Mouse (Mus musculus): ENCODE measurements around the gene Atxn1.

The Atxn1 gene

DNA sequence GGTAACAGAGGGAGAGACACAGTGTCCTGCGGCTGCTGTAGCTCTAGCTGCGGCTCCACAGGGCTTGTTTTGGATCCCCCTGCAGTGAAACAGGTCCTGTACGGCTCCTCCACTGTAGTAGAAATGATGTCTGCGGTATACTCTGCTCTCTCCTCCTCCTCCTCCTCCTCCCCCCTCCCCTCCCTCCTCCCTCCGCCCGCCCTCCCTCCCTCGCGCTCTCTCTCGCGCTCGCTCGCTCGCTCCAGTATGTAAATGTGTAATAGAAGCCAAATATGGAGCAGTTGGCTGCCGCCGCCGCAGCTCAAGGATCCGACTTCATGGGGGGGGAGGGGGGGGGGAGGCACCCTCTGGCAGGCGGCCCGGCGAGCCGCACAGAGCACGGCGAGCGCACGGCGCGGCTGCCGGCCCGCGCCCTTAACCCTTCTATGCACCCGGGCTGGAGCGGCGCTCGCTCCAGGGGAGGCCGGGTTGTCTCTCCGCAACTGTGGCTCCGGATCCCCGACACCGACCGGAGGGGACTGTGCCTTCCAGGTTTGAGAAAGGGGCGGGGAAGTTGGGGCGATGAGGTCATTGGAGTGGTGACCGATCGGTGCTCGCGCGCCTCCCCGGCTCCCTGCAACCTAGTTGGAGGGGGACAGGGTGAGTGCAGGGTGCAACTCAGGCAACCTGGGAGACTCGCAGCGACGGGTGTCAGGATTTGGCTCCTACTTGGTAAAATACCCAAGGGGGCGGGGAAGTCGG lies at the start of gene Atxn1:
TSS of gene Atxn1 (minus strand) at position 156 of the 741 bp plus-strand sequence.
- no peak for DNase-seq (ENCODE audit: low read depth, low spot score)

DNA sequence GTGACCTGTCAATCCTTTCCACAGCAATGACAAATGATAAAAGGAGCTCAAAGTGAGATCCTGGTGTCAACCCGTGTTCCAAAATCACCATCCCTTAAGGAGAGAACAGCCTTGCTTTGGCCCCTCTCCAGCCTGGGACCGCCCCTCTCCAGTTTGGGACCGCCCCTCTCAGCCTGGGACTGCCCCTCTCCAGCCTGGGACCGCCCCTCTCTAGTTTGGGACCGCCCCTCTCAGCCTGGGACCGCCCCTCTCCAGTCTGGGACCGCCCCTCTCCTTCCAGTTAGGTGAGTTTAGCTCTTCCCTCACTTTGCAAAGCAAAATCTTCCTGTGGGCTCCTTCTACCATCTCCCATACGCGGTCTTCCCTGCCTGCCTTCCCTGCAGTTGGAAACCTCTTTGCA lies 46.4 kb upstream of the Atxn1 start:
- DNase-seq (ENCODE audit: low read depth, low spot score), result no peak

DNA sequence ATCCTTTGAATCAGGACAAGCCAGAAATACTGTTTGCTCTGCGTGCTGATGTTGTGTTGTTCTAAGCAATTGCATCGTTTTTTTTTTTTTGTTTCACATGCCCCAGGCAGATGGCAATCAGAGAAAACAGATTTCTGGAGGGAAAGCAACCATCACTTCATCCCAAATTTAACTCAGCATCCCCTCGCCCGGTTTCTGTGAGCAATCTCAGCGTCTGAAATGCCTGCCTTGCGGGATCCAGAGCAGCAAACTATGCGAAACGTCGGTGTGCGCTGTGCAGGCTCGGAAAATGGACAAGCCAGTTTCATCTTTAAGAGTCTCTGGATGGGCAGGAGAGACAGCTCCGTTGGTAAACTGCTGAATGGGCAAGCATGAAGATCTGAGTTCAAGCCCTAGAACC lies 45.3 kb upstream of the Atxn1 start:
- no peak for DNase-seq (ENCODE audit: low read depth, low spot score)

DNA sequence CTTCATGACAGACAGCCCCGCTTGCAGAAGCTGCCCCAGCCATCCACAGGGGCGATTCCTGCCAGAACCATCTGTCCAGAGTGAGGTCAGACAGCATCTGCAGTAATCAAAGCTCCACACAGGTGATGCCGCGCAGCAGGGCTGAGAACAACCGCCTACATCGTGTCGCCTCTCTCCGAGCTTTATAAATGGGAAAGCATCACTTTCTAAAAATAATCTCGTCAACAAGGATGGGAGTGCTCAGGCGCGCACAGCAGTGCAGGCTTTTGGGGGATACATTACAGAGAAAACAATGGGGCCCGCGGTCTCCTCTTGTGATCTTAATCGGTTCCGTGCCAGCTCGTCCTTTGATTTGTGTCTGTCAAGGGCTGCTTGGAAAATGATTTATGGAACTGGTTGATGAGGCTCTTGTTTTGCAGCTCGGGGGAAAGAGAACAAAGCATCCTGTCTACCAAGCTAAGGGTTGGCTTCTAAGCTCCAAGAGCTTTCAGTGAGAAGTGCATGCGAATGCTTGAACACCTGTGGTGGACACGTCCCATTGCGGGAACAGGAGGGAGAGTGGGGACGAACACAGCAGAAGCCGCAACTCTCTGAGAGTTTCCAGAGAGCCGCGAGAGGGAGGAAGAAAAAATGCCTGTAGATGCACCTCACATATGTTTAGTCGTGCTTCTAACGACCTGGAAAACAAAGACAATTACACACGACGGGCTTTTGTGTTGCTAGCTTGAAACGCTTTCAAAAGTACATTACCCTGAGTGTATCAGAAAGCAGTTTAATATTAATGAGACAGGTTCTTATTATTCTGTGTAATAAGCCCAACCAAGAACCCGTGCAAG lies 44.2 kb upstream of the Atxn1 start:
- no peak for DNase-seq (ENCODE audit: low read depth, low spot score)

DNA sequence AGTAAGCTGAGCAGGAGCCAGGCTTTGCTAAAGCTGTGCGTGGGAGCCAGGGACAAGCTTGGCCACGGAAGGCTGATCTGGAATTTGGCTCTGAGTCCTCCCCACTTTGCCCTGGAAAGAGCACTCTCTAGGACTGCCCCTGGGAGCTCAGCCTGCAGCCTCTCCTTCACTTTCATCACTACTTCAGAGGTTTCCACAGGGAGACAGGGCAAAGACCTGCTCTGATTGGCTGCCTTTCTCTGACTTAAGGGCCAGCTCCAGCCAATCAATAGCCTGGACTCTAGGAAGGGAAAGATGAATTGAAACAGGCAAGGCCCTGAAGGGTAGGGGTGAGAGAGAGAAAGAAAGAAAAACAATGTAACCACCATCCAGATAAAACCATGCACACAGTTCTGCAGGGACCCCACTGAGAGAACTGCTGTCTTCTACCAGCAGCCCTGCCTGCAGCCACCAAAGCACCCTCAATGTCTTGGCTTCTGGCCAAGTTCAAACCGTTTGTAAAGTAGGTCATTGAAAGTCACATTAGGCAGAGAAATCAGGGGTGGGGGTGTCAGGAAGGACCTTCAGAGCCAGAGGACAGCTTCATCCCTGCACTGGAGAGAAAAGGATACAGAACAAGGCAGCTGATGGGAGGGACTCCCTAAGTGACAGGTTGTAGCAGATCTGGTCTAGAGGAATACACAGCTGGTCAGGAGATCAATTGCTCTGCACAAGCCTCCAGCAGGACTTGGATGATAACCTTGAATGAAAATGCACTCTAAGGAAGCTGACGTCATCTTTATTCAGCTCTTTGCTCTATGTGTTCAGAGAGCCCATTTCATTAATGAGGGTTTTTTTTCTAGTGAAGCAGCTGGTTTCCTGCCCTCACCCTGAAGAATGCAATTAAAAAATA lies 41.6 kb upstream of the Atxn1 start:
- no peak for DNase-seq (ENCODE audit: low read depth, low spot score)

DNA sequence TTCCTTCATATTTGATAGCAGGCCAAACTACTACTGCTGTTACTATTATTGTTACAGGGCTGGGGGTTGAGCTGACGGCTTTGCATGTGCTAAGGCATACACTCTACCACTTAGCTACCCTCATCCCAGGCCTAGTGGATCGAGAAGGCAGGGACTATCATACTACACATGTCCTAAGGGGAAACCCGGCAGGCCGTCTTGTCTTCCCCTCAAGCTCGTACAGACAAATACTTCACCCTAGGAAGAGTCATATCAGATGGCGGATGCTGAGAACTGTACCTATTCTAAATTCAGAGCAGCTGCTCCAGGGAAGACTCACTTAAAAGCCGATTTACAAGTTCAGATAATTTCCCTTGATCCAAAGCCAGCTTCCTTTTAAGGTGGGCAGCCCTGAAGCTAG lies 40.8 kb upstream of the Atxn1 start:
- DNase-seq (ENCODE audit: low read depth, low spot score), result no peak

DNA sequence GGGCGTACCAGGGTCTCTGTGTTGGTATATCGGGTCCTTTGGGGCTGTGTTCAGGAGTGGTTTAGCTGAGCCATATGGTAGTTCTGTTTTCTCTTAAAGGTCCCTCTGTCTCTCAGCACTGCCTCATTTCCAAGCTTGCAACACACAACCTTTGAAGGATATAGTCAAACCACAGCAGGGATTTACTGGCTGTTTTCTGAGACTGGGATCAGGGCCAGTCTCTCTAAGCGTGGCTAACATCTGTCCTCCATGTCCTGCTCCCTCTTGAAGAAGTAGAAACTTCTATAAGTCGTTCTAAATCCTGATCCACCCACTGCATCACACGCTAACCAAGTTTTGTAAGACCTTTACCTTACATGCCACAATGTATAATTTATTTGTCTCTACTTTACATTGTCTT lies 36.5 kb upstream of the Atxn1 start:
- no peak for DNase-seq (ENCODE audit: low read depth, low spot score)

DNA sequence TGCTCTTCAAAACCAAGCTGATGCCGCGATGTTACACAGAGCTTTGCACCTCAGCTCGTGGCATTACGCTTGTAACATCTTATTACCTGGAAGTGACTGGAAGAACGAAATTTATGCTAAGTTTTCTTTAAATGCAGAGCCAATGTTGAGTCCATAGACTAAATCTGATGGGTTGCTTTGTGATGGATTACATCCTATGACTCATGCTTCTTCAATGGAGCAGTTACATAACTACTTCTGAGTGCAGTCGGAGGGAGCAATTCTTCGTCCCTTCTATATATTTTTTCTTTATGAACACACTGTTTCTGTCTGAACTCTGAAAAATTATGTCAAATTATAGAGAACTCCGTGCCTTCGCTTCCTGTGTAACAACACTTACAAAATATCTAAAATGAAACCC lies 28.1 kb upstream of the Atxn1 start:
- DNase-seq (ENCODE audit: low read depth, low spot score), result no peak

DNA sequence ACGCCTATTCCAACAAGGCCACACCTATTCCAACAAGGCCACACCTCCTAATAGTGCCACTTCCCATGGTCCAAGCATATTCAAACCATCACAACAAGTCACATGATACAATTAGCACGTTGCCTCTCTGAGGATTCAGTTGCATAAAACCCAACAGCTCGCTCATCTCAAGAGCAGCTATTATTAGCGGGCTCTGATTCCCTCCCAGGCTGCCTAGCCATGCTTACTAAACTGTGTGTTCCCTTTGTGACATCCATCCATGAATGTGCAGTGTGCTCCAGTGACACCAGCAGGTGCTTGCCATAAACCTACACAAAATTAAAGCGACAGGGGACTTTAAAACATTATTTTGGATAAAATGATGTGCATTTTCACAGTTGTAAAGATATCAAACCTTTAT lies 25.7 kb upstream of the Atxn1 start:
- no peak for DNase-seq (ENCODE audit: low read depth, low spot score)

DNA sequence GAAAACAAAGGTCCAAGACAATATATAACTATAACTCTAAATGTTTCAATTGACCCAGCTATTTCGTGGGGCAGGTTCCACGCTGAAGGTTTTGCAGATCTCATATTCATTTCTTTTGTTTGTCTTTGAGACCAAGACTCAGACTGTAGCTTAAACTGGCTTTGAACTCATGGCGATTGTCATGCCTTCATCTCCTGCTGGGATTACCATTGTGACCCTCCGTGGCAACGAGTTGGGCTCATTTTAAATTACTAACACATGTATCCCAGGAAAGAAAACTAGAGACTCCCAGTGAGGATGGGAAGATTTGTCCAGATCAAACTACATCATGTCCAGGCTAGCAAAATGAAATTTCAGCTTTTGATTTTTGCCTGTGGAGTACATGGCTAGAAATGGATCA lies 14.4 kb upstream of the Atxn1 start:
- no peak for DNase-seq (ENCODE audit: low read depth, low spot score)

DNA sequence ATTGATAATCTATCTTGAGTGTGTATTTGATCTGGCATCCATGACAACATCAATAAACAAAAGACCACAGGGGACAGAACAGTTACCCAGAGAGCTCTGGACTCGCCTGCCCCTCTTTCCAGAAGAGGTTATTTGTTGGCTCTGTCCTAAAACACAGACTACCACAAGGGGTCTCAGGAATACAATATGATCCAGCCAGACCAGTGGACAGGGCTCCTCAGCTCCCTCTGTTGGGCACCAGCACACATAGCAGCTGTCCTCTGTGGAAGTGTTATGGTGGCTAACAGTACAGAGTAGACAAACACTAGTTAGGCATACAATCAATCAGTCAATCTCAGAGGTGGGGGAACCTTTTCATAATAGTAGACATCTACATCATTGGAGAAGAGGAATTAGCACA lies 12.1 kb upstream of the Atxn1 start:
- DNase-seq (ENCODE audit: low read depth, low spot score), result no peak

DNA sequence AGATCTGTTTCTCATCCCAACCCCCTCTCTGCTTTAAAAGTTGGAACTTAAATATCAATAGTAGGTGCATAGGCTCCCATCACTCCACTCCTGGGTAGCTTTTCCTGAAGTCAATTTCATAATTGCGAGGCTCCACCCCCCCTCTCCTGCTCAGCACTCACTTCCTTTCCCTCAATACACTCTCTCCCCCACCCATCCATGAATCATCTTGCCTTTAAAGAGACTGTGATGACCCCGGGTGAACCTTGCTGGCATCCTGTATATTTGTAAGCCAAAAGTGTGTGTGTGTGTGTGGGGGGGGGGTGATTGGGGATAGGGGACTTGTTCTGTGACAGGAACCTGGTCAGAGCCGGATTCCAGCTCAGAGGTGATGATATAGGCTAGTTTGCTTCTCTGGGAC lies 9.8 kb upstream of the Atxn1 start:
- no peak for DNase-seq (ENCODE audit: low read depth, low spot score)

DNA sequence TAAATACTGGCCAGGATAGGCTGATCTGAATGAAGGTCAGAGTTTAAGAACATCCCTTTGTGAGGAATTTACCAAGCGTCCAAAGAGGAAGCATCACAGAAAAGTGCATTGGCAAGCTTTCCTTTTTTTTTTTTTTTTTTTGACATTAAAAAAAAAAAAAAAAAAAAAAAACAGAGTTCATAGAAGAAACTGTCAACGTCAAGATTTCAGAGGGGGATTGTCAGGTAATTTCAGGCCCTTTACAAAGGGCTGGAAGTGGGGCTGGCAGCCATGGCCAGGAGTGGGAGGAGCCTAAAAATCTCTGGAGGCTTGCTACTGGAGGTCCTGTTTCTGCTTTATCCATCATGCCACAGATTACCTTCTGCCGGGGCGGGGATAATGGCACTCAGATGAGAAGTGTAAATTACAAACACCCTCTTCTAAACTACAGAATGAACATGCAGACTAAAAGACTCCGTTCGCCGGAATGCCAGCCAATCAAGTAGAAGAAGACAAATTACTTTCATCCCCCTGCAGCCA lies 9.2 kb upstream of the Atxn1 start:
- no peak for DNase-seq (ENCODE audit: low read depth, low spot score)

DNA sequence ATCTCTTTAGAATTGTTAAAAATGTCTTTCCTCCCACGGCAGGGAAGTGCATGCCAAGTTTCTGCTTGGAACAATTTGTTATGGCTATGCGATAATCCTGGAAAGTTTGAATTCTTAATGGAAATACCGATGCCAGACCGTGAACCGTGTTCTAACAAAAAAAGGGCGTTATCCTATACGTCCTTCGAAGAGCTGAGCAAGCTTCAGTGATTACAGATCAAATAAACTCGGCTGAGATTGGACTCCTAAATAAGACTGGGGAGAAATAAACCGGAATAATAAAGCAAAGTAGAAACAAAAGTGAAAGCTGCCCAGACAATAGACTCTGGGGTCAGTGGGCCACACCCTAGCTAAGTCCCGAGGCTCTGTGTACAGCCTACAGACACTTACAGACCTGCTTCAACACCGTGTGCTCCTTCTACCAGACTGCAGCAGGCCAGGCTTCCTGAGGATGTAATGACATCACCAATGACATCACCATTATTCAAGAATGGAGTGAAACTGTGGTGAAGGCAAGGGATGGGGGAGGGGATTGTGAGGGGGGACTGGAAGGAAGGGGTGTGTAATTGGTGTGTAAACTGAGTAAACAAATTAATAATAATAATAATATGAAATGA lies 6.2 kb upstream of the Atxn1 start:
- DNase-seq (ENCODE audit: low read depth, low spot score), result no peak

DNA sequence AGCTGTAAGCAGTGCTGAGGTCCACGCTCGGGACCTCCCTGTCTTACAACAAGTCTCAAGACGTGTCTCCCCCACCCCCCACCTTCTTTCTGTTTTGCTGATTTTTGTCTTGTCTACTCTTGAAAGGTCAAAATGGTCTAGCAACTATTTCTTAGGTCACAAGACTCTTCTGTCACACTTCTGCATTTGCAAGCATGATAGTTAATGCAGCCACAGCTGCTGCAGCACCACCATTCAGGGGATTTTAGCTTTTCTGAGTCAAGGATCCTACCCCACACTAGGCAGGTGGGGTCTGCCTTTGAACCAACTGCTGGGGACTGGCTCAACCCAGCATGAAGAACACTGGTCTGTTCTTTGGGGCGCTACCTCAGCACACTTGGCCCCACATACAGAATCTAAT lies 3.4 kb upstream of the Atxn1 start:
- DNase-seq (ENCODE audit: low read depth, low spot score), result no peak

DNA sequence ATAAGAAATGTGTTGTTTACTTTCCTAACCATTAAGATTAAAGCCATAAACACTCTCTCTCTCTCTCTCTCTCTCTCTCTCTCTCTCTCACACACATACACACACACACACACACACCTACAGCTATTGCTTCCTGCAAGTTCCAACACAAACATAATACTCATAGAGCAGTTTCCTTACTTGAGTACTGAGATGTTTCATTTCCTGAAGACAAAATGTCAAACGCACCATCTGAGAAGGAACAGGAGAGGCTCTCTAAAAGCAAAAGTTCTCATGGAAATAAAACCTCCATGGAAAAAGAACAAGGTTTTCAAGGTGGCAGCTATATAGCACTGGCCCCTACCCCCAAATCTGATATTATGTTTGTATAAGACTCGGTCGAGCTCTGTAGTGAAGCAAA lies 2.6 kb upstream of the Atxn1 start:
- no peak for DNase-seq (ENCODE audit: low read depth, low spot score)

DNA sequence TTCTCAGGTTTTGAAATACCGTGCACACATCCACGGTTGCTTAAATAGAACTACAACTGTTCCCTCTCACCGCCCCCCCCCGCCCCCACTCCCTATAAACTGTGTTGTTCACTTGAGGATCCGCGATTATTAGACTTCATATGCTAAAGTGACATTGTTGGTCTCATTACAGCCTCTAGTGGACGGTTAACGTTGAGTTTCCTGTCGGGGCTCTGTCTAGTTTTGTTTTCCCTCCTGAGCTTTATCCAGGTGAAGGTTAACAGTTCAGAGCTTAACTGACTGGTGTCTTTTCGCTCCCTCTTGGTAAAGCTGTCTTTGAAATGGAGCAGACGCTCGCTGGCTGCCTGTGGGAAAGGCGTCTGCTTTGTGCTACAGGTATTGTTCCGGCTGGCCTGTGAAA lies 1.8 kb upstream of the Atxn1 start:
- no peak for DNase-seq (ENCODE audit: low read depth, low spot score)

DNA sequence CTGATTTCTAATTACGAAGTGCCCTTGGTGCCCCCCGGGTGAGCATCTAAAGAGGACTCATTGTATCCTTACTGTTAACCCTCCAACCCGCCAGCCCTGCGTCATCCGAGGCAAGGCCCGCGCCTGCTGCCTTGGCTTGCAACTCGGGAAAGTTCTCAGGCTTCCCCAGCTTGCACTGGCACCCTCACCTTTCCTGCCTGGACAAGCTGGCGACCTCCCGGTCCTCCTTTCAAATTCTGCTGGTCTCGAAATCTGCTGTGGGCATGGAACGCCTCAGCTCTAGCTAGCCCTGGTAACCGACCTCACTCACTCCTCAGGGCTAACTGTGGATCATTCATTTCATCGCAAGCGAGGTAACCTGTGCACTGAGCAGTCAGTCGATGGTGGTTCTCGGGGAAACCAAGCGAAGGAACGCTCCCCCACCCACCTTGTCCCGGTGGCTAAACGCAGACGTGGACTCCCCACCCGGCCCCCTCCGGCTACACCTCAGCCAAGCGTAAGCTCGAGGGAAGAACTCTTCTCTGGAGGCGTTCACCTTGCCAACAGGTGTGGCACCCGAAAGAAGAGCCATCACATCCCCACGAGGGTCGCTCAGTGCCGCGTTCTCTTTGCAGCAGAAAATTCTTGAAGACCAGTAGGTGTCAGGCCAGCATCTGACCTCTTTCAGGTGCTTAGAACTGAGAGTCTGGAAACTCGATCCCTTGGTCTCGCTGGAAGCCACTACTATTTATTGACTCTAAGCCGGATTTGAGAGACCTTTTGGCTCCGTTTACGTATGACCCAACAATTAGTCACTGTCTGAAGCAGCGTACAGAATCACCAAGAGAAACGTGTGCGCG lies 1.0 kb upstream of the Atxn1 start:
- DNase-seq (ENCODE audit: low read depth, low spot score), result no peak

DNA sequence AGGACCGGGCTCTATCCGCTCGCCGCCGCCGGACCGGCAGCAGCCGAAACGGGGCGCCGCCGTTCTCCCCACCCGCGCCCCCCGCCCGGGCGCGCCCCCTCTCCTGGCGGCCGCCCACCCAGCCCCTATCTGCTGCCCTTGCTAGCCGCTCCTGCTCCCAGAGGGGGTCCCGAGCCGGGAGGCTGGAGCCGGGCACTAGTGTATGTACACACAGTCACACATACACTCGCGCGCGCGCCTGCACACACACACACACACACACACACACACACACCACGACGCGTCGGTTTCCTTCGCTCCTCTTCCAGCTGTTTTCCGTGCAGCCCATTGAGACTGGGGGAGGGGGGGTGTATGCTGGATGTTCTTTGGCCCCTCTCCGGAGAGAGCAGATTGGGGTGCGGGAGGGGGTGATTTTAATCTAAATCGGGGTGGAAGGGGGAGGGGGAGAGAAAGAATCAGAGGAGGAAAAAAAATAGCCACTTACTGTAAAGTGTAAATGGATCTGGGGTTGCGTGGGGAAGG lies 416 bp downstream of the Atxn1 start:
- no peak for DNase-seq (ENCODE audit: low read depth, low spot score)
